Mouse (Mus musculus): ENCODE measurements around the gene E030018B13Rik. TPM values are rescaled to one million over a fixed set of nuclear protein-coding genes. Genes with fewer than 3 reads are reported as not detected.

Gene E030018B13Rik
- polyA plus RNA-seq, 1 experiment from 2014 or later, result not detected

- ATAC-seq (ENCODE audit: low FRiP score) (no peak), DNase-seq (ENCODE audit: low spot score) (no peak)
- Histone ChIP-seq H3K27ac (no peak overlapping the region), H3K9me3 (ENCODE audit: control insufficient read depth, low read length) (no peaks in the 10 kb centered on the region), H3K9ac (no peak overlapping the region), H3K4me1 (replicated peaks; ENCODE audit: control insufficient read depth, insufficient read depth, low read length) (peaks cover 43% of the 10 kb centered on the region), H3K4me2 (replicated peaks) (no peak overlapping the region), H3K4me3 (replicated peaks; ENCODE audit: low read length) (no peak overlapping the region), H3K27me3 (ENCODE audit: control insufficient read depth, insufficient read depth, low read length) (no peaks in the 10 kb centered on the region), H3K36me3 (replicated peaks; ENCODE audit: control insufficient read depth, insufficient read depth) (no peaks in the 10 kb centered on the region)
- 75% methylated on average over 8 of the region's 8 CpGs for WGBS
These were observed 5.4 kb downstream of the E030018B13Rik start for GRCm38 (mm10) chr7:63921909-63922562.

GRCm38 (mm10) chr7:63922571-63922970 is 5.9 kb downstream of the E030018B13Rik start:
- 56% methylated on average over 2 of the region's 2 CpGs for WGBS
- no peak overlapping the region for H3K9ac ChIP-seq
- H3K9me3 ChIP-seq (ENCODE audit: control insufficient read depth, low read length), result no peaks in the 10 kb centered on the region
- H3K27me3 ChIP-seq (ENCODE audit: control insufficient read depth, insufficient read depth, low read length), result no peaks in the 10 kb centered on the region
- no peak overlapping the region for H3K4me2 ChIP-seq (replicated peaks)
- no peak overlapping the region for H3K27ac ChIP-seq
- peaks cover 40% of the 10 kb centered on the region for H3K4me1 ChIP-seq (replicated peaks; ENCODE audit: control insufficient read depth, insufficient read depth, low read length)
- ATAC-seq (ENCODE audit: low FRiP score) (no peak), DNase-seq (ENCODE audit: low spot score) (no peak)
- no peak overlapping the region for H3K4me3 ChIP-seq (replicated peaks; ENCODE audit: low read length)
- no peaks in the 10 kb centered on the region for H3K36me3 ChIP-seq (replicated peaks; ENCODE audit: control insufficient read depth, insufficient read depth)

DNA sequence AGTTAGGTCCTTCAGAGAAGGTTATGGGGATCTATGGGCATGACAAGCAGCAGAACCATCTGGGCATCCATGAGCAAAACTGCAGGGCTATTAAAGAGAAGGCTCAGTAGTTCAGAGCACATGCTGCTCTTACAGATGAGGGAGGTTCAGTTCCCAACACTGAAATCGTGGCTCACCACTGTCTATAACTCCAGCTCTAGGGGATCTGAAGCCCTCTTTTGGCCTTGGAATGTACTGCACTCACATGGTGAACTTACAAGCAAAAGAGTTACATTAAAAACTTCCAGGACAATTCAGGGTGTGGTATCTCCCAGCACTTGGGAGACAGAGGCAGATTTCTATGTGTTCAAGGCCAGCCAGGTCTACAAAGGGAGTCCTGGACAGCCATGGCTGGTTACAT is 6.3 kb downstream of the E030018B13Rik start:
- ATAC-seq (ENCODE audit: low FRiP score), result no peak
- H3K9me3 ChIP-seq (ENCODE audit: control insufficient read depth, low read length), result no peaks in the 10 kb centered on the region
- no peak overlapping the region for H3K4me3 ChIP-seq (replicated peaks; ENCODE audit: low read length)
- no peak overlapping the region for H3K27ac ChIP-seq
- H3K4me2 ChIP-seq (replicated peaks), result no peak overlapping the region
- H3K36me3 ChIP-seq (replicated peaks; ENCODE audit: control insufficient read depth, insufficient read depth), result no peaks in the 10 kb centered on the region
- no peak overlapping the region for H3K9ac ChIP-seq
- no peaks in the 10 kb centered on the region for H3K27me3 ChIP-seq (ENCODE audit: control insufficient read depth, insufficient read depth, low read length)
- no peak for DNase-seq (ENCODE audit: low spot score)
- H3K4me1 ChIP-seq (replicated peaks; ENCODE audit: control insufficient read depth, insufficient read depth, low read length), result peaks cover 40% of the 10 kb centered on the region
- 89% methylated on average over 1 of the region's 1 CpGs for WGBS

DNA sequence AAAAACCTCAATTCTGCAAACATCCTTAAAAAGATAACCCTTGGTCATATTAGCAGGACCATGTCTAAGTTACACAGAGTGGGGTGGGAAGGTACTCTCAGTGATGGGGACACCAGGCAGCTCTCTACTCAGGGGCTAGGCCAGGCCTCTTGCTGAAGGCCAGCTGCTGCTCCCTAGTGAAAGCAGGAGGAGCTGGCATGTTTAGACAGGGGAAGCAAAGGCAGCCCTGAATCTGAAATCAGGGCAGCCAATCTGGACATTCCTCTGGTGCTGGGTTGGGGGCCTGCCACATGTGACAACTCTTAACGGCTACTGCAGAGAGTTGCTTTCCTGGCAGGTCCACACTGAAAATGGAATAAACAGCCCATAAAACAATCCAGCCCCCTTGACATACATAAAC is 7.5 kb downstream of the E030018B13Rik start:
- H3K4me3 ChIP-seq (replicated peaks; ENCODE audit: low read length), result no peak overlapping the region
- H3K4me2 ChIP-seq (replicated peaks), result no peak overlapping the region
- H3K36me3 ChIP-seq (replicated peaks; ENCODE audit: control insufficient read depth, insufficient read depth), result no peaks in the 10 kb centered on the region
- 48% methylated on average over 1 of the region's 1 CpGs for WGBS
- H3K27ac ChIP-seq, result no peak overlapping the region
- ATAC-seq (ENCODE audit: low FRiP score), result no peak
- no peaks in the 10 kb centered on the region for H3K27me3 ChIP-seq (ENCODE audit: control insufficient read depth, insufficient read depth, low read length)
- no peak overlapping the region for H3K9ac ChIP-seq
- no peak for DNase-seq (ENCODE audit: low spot score)
- no peaks in the 10 kb centered on the region for H3K9me3 ChIP-seq (ENCODE audit: control insufficient read depth, low read length)
- H3K4me1 ChIP-seq (replicated peaks; ENCODE audit: control insufficient read depth, insufficient read depth, low read length), result peaks cover 35% of the 10 kb centered on the region

DNA sequence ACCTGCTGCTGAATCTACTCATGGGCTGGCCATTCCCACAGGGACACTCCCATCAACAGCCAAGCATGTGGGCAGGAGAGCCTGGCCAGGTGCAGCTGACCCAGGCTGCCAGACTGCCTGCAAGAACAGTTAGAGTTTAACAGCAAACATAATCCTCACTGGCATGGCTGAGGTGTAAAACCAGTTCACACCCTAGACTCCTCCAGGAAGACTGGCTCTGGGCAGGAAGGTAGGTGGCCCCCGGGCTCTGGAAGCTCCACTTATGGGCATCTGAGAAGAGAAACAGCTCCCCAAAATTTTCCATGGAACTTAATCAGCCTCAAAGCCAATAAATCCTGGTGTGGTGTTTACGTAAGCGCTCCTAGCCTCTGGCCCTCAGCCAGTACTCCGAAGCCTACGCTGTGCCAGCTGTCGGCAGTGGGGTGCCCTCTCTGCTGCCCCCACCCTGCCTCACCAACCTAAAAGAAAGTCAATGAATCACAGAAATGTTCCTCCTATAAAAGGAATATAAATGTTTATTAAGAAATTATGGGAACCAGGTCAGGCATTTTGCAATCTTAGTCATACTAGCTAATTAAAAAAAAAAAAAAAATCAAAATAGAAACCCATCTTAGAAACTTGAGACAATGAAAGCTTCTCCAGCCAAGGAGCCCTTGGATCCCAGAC is 8.2 kb downstream of the E030018B13Rik start:
- 54% methylated on average over 6 of the region's 6 CpGs for WGBS
- Histone ChIP-seq H3K27me3 (ENCODE audit: control insufficient read depth, insufficient read depth, low read length) (no peaks in the 10 kb centered on the region), H3K27ac (peak overlapping the region; percentile 52; the same call in 1 of the 2 replicates), H3K4me2 (replicated peaks) (peak overlapping the region; percentile 6; the same call in 1 of the 2 replicates), H3K4me1 (replicated peaks; ENCODE audit: control insufficient read depth, insufficient read depth, low read length) (peaks cover 33% of the 10 kb centered on the region), H3K9me3 (ENCODE audit: control insufficient read depth, low read length) (no peaks in the 10 kb centered on the region), H3K36me3 (replicated peaks; ENCODE audit: control insufficient read depth, insufficient read depth) (no peaks in the 10 kb centered on the region), H3K9ac (no peak overlapping the region), H3K4me3 (replicated peaks; ENCODE audit: low read length) (no peak overlapping the region)
- no peak for ATAC-seq (ENCODE audit: low FRiP score)
- DNase-seq (ENCODE audit: low spot score), result peak; percentile 59

GRCm38 (mm10) chr7:63925413-63926360 is 9.0 kb downstream of the E030018B13Rik start:
- no peak for DNase-seq (ENCODE audit: low spot score)
- no peaks in the 10 kb centered on the region for H3K36me3 ChIP-seq (replicated peaks; ENCODE audit: control insufficient read depth, insufficient read depth)
- no peak overlapping the region for H3K9ac ChIP-seq
- no peaks in the 10 kb centered on the region for H3K9me3 ChIP-seq (ENCODE audit: control insufficient read depth, low read length)
- ATAC-seq (ENCODE audit: low FRiP score), result peak; percentile 28
- peak overlapping the region; percentile 52 for H3K27ac ChIP-seq
- WGBS, result 67% methylated on average over 14 of the region's 14 CpGs
- H3K4me3 ChIP-seq (replicated peaks; ENCODE audit: low read length), result no peak overlapping the region
- peaks cover 33% of the 10 kb centered on the region for H3K4me1 ChIP-seq (replicated peaks; ENCODE audit: control insufficient read depth, insufficient read depth, low read length)
- H3K4me2 ChIP-seq (replicated peaks), result no peak overlapping the region
- H3K27me3 ChIP-seq (ENCODE audit: control insufficient read depth, insufficient read depth, low read length), result no peaks in the 10 kb centered on the region

DNA sequence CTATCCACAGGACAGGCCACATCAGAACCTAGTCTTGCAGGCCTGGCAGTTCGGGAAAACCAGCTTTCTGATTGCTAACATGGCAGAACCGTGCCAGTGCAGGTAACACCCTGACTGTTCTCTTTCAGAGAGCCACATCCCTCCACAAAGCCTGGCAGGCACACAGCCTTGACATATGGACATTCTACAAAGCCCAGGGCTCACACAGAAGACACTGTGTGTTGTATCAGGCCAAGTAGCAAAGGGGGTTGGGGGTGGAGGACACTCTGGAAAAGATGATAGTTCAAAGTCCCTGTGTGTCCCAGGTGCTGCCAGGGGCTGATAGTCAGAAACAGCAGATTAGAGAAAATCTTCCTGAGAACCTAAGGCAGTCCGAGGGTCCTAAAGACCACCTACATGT is 9.8 kb downstream of the E030018B13Rik start:
- DNase-seq (ENCODE audit: low spot score) (no peak), ATAC-seq (ENCODE audit: low FRiP score) (no peak)
- 78% methylated on average over 3 of the region's 3 CpGs for WGBS
- H3K9ac ChIP-seq, result no peak overlapping the region
- H3K4me2 ChIP-seq (replicated peaks), result no peak overlapping the region
- H3K9me3 ChIP-seq (ENCODE audit: control insufficient read depth, low read length), result no peaks in the 10 kb centered on the region
- peaks cover 33% of the 10 kb centered on the region for H3K4me1 ChIP-seq (replicated peaks; ENCODE audit: control insufficient read depth, insufficient read depth, low read length)
- H3K4me3 ChIP-seq (replicated peaks; ENCODE audit: low read length), result no peak overlapping the region
- H3K27me3 ChIP-seq (ENCODE audit: control insufficient read depth, insufficient read depth, low read length), result no peaks in the 10 kb centered on the region
- H3K27ac ChIP-seq, result no peak overlapping the region
- H3K36me3 ChIP-seq (replicated peaks; ENCODE audit: control insufficient read depth, insufficient read depth), result no peaks in the 10 kb centered on the region

GRCm38 (mm10) chr7:63927121-63927520 is 10.5 kb downstream of the E030018B13Rik start:
- H3K4me3 ChIP-seq (replicated peaks; ENCODE audit: low read length), result no peak overlapping the region
- ATAC-seq (ENCODE audit: low FRiP score), result no peak
- peaks cover 30% of the 10 kb centered on the region for H3K4me1 ChIP-seq (replicated peaks; ENCODE audit: control insufficient read depth, insufficient read depth, low read length)
- no peaks in the 10 kb centered on the region for H3K9me3 ChIP-seq (ENCODE audit: control insufficient read depth, low read length)
- 95% methylated on average over 6 of the region's 6 CpGs for WGBS
- H3K36me3 ChIP-seq (replicated peaks; ENCODE audit: control insufficient read depth, insufficient read depth), result no peaks in the 10 kb centered on the region
- no peak overlapping the region for H3K4me2 ChIP-seq (replicated peaks)
- H3K27me3 ChIP-seq (ENCODE audit: control insufficient read depth, insufficient read depth, low read length), result no peaks in the 10 kb centered on the region
- H3K9ac ChIP-seq, result no peak overlapping the region
- no peak overlapping the region for H3K27ac ChIP-seq
- DNase-seq (ENCODE audit: low spot score), result no peak

- Histone ChIP-seq H3K27ac (no peak overlapping the region), H3K4me2 (replicated peaks) (no peak overlapping the region), H3K36me3 (replicated peaks; ENCODE audit: control insufficient read depth, insufficient read depth) (no peaks in the 10 kb centered on the region), H3K9me3 (ENCODE audit: control insufficient read depth, low read length) (no peaks in the 10 kb centered on the region), H3K27me3 (ENCODE audit: control insufficient read depth, insufficient read depth, low read length) (no peaks in the 10 kb centered on the region), H3K4me1 (replicated peaks; ENCODE audit: control insufficient read depth, insufficient read depth, low read length) (peaks cover 30% of the 10 kb centered on the region), H3K4me3 (replicated peaks; ENCODE audit: low read length) (no peak overlapping the region), H3K9ac (no peak overlapping the region)
- 90% methylated on average over 4 of the region's 4 CpGs for WGBS
- no peak for ATAC-seq (ENCODE audit: low FRiP score)
- DNase-seq (ENCODE audit: low spot score), result no peak
These were observed 12.4 kb downstream of the E030018B13Rik start for GRCm38 (mm10) chr7:63929080-63929479.

All from hindbrain, embryonic 14.5 days (tissue).